Mouse (Mus musculus): Measurements from ENCODE around the gene Olfr571. TPM values are rescaled to one million over a fixed set of nuclear protein-coding genes. Genes with fewer than 3 reads are reported as not detected.

The Olfr571 gene
- polyA plus RNA-seq, 1 experiment from 2014 or later, result not detected

- no peaks in the 10 kb centered on the region for H3K36me3 ChIP-seq
- H3K4me3 ChIP-seq, result no peak overlapping the region
- peaks cover 12% of the 10 kb centered on the region for H3K4me1 ChIP-seq
- no peak overlapping the region; the same call in 1 of the 2 replicates for H3K4me2 ChIP-seq
- H3K9me3 ChIP-seq, result no peaks in the 10 kb centered on the region
- H3K9ac ChIP-seq, result no peak overlapping the region
- peak; percentile 37; the same call in 1 of the 2 replicates for ATAC-seq (ENCODE audit: extremely low read depth, insufficient number of reproducible peaks, low FRiP score, low TSS enrichment)
- no peaks in the 10 kb centered on the region for H3K27me3 ChIP-seq (replicated peaks)
- no peak overlapping the region for H3K27ac ChIP-seq (replicated peaks)
- 35% methylated on average over 5 of the region's 5 CpGs for WGBS
Measured at GRCm38 (mm10) chr7:102916405-102916804, 931 bp downstream of the Olfr571 start.

GRCm38 (mm10) chr7:102915261-102915660, 2.1 kb downstream of the Olfr571 start:
- Histone ChIP-seq H3K27ac (replicated peaks) (no peak overlapping the region), H3K9me3 (no peaks in the 10 kb centered on the region), H3K27me3 (replicated peaks) (no peaks in the 10 kb centered on the region), H3K4me1 (peaks cover 12% of the 10 kb centered on the region), H3K9ac (no peak overlapping the region), H3K4me3 (no peak overlapping the region), H3K36me3 (no peaks in the 10 kb centered on the region), H3K4me2 (no peak overlapping the region)
- 20% methylated on average over 1 of the region's 1 CpGs for WGBS
- no peak for ATAC-seq (ENCODE audit: extremely low read depth, insufficient number of reproducible peaks, low FRiP score, low TSS enrichment)

- H3K9me3 ChIP-seq, result no peaks in the 10 kb centered on the region
- no peaks in the 10 kb centered on the region for H3K36me3 ChIP-seq
- no peaks in the 10 kb centered on the region for H3K4me1 ChIP-seq
- H3K4me2 ChIP-seq, result no peak within 1 kb of the TSS
- H3K4me3 ChIP-seq, result no peak within 1 kb of the TSS
- H3K9ac ChIP-seq, result no peak within 1 kb of the TSS
- no peaks in the 10 kb centered on the region for H3K27me3 ChIP-seq (replicated peaks)
- no peak within 1 kb of the TSS for H3K27ac ChIP-seq (replicated peaks)
- WGBS, result 63% methylated on average over 3 of the region's 3 CpGs
- ATAC-seq (ENCODE audit: extremely low read depth, insufficient number of reproducible peaks, low FRiP score, low TSS enrichment), result no peak
Measured at GRCm38 (mm10) chr7:102890782-102891181, 26.6 kb downstream of the Olfr571 start, which contains the start of gene Olfr569. Gene Olfr569 (minus strand): TSS chr7:102890882.

DNA sequence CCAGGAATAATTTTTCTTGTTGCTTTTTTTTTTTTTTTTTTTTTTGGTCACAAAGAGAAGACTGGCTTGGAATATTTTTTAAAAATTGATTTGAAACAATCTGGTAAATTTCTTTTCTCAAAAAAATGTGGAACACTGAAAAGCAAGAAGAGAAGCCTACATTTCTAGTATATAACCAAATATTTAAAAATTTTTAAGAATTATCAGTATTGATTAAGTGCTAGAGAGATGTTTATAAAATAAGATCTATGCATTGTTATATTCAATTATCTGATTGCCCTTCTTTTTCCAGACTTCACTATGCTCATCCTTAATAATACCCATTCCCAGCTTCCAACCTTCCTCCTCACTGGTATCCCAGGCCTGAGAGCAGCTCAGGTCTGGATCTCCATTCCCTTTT, 40.5 kb downstream of the Olfr571 start, which contains the start of gene Olfr568:
Olfr568 (plus strand) TSS at position 301 of the 400 bp plus-strand sequence.
- Histone ChIP-seq H3K4me1 (no peaks in the 10 kb centered on the region), H3K36me3 (no peaks in the 10 kb centered on the region), H3K27me3 (replicated peaks) (no peaks in the 10 kb centered on the region), H3K4me3 (no peak within 1 kb of the TSS), H3K9me3 (no peaks in the 10 kb centered on the region), H3K9ac (no peak within 1 kb of the TSS), H3K4me2 (no peak within 1 kb of the TSS), H3K27ac (replicated peaks) (no peak within 1 kb of the TSS)
- no peak for ATAC-seq (ENCODE audit: extremely low read depth, insufficient number of reproducible peaks, low FRiP score, low TSS enrichment)

GRCm38 (mm10) chr7:102858665-102859064, 58.7 kb downstream of the Olfr571 start, which contains the start of gene Olfr566:
Gene Olfr566 (minus strand): TSS chr7:102858765.
- ATAC-seq (ENCODE audit: extremely low read depth, insufficient number of reproducible peaks, low FRiP score, low TSS enrichment), result no peak
- H3K4me3 ChIP-seq, result no peak within 1 kb of the TSS
- 75% methylated on average over 1 of the region's 1 CpGs for WGBS

DNA sequence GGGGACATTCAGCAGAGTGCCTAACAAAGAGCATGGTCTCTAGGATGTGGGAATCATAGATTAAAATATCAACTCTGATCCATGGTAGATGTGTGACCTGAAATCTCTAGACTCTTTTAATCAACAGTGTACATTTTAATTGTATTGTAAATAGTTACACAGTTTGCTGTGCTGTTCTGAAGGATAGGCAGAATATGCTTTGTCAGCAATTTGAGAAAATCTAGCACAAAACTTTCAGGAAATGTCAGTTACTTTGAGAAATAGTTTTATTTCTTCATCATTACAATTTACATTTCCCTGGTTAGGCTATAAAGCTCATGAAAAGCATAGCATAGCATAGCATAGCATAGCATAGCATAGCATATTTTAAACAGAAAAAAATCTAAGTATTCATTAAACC, 61.5 kb downstream of the Olfr571 start:
- no peak for ATAC-seq (ENCODE audit: extremely low read depth, insufficient number of reproducible peaks, low FRiP score, low TSS enrichment)
- Histone ChIP-seq H3K4me1 (no peaks in the 10 kb centered on the region), H3K4me3 (no peak overlapping the region), H3K9me3 (no peaks in the 10 kb centered on the region), H3K27ac (replicated peaks) (no peak overlapping the region), H3K27me3 (replicated peaks) (no peaks in the 10 kb centered on the region), H3K4me2 (no peak overlapping the region), H3K36me3 (no peaks in the 10 kb centered on the region), H3K9ac (no peak overlapping the region)

More at GRCm38 (mm10) chr7:102858665-102859064, 58.7 kb downstream of the Olfr571 start, which contains the start of gene Olfr566:
- Histone ChIP-seq H3K9me3 (no peaks in the 10 kb centered on the region), H3K27ac (replicated peaks) (no peak within 1 kb of the TSS), H3K4me2 (no peak within 1 kb of the TSS), H3K27me3 (replicated peaks) (no peaks in the 10 kb centered on the region), H3K9ac (no peak within 1 kb of the TSS), H3K4me1 (no peaks in the 10 kb centered on the region), H3K36me3 (no peaks in the 10 kb centered on the region)

Other genes starting within 250 kb of the Olfr571 start
- gene Trim68, start 230.2 kb downstream of the Olfr571 start, polyA plus RNA-seq (2015; fragmentation: Nextera tagmentation; extraction: Ambion mirVana), result 11.3 and 12.1 TPM in 2 replicates
- not detected in 2 replicates for gene Olfr557, start 221.6 kb downstream of the Olfr571 start, polyA plus RNA-seq (2015; fragmentation: Nextera tagmentation; extraction: Ambion mirVana)
- gene Olfr558, start 215.3 kb downstream of the Olfr571 start, polyA plus RNA-seq (2015; fragmentation: Nextera tagmentation; extraction: Ambion mirVana), result 0.05 TPM in 1 of 2 replicates, not detected in the other
- not detected in 2 replicates for gene Olfr33, start 198.5 kb downstream of the Olfr571 start, polyA plus RNA-seq (2015; fragmentation: Nextera tagmentation; extraction: Ambion mirVana)
- not detected in 2 replicates for gene Olfr559, start 190.0 kb downstream of the Olfr571 start, polyA plus RNA-seq (2015; fragmentation: Nextera tagmentation; extraction: Ambion mirVana)
- gene Olfr560, start 158.2 kb downstream of the Olfr571 start, polyA plus RNA-seq (2015; fragmentation: Nextera tagmentation; extraction: Ambion mirVana), result not detected in 2 replicates
- gene Olfr78, start 158.1 kb downstream of the Olfr571 start, polyA plus RNA-seq (2015; fragmentation: Nextera tagmentation; extraction: Ambion mirVana), result 0.16 TPM in 1 of 2 replicates, not detected in the other
- gene Olfr561, start 146.3 kb downstream of the Olfr571 start, polyA plus RNA-seq (2015; fragmentation: Nextera tagmentation; extraction: Ambion mirVana), result not detected in 2 replicates
- gene Olfr564, start 114.1 kb downstream of the Olfr571 start, polyA plus RNA-seq (2015; fragmentation: Nextera tagmentation; extraction: Ambion mirVana), result not detected in 2 replicates
- gene Olfr566, start 58.8 kb downstream of the Olfr571 start, polyA plus RNA-seq (2015; fragmentation: Nextera tagmentation; extraction: Ambion mirVana), result not detected in 2 replicates
- gene Olfr568, start 40.4 kb downstream of the Olfr571 start, polyA plus RNA-seq (2015; fragmentation: Nextera tagmentation; extraction: Ambion mirVana), result not detected in 2 replicates
- gene Olfr569, start 26.7 kb downstream of the Olfr571 start, polyA plus RNA-seq (2015; fragmentation: Nextera tagmentation; extraction: Ambion mirVana), result not detected in 2 replicates
- gene Olfr570, start 23.0 kb downstream of the Olfr571 start, polyA plus RNA-seq (2015; fragmentation: Nextera tagmentation; extraction: Ambion mirVana), result not detected in 2 replicates
- not detected in 2 replicates for gene Olfr572, start 6.9 kb upstream of the Olfr571 start, polyA plus RNA-seq (2015; fragmentation: Nextera tagmentation; extraction: Ambion mirVana)
- not detected in 2 replicates for gene Olfr573-ps1, start 25.0 kb upstream of the Olfr571 start, polyA plus RNA-seq (2015; fragmentation: Nextera tagmentation; extraction: Ambion mirVana)
- not detected in 2 replicates for gene Olfr574, start 30.9 kb upstream of the Olfr571 start, polyA plus RNA-seq (2015; fragmentation: Nextera tagmentation; extraction: Ambion mirVana)
- not detected in 2 replicates for gene Olfr575, start 41.2 kb upstream of the Olfr571 start, polyA plus RNA-seq (2015; fragmentation: Nextera tagmentation; extraction: Ambion mirVana)
- not detected in 2 replicates for gene Olfr576, start 45.1 kb upstream of the Olfr571 start, polyA plus RNA-seq (2015; fragmentation: Nextera tagmentation; extraction: Ambion mirVana)
- gene Olfr577, start 58.4 kb upstream of the Olfr571 start, polyA plus RNA-seq (2015; fragmentation: Nextera tagmentation; extraction: Ambion mirVana), result not detected in 2 replicates
- gene Olfr578, start 71.8 kb upstream of the Olfr571 start, polyA plus RNA-seq (2015; fragmentation: Nextera tagmentation; extraction: Ambion mirVana), result not detected in 2 replicates
- not detected in 2 replicates for gene Olfr582, start 120.5 kb upstream of the Olfr571 start, polyA plus RNA-seq (2015; fragmentation: Nextera tagmentation; extraction: Ambion mirVana)
- gene Olfr583, start 133.8 kb upstream of the Olfr571 start, polyA plus RNA-seq (2015; fragmentation: Nextera tagmentation; extraction: Ambion mirVana), result not detected in 2 replicates
- gene Olfr584, start 164.3 kb upstream of the Olfr571 start, polyA plus RNA-seq (2015; fragmentation: Nextera tagmentation; extraction: Ambion mirVana), result not detected in 2 replicates
- gene Olfr585, start 180.2 kb upstream of the Olfr571 start, polyA plus RNA-seq (2015; fragmentation: Nextera tagmentation; extraction: Ambion mirVana), result not detected in 2 replicates
- gene Olfr586, start 208.1 kb upstream of the Olfr571 start, polyA plus RNA-seq (2015; fragmentation: Nextera tagmentation; extraction: Ambion mirVana), result not detected in 2 replicates
- not detected in 2 replicates for gene Olfr588-ps1, start 223.3 kb upstream of the Olfr571 start, polyA plus RNA-seq (2015; fragmentation: Nextera tagmentation; extraction: Ambion mirVana)
- not detected in 2 replicates for gene Olfr589, start 238.8 kb upstream of the Olfr571 start, polyA plus RNA-seq (2015; fragmentation: Nextera tagmentation; extraction: Ambion mirVana)

Data from heart, embryonic 13.5 days (tissue).